Comparison of ENCODE assay signal across 17 mouse cellular contexts in the genomic region with DNA sequence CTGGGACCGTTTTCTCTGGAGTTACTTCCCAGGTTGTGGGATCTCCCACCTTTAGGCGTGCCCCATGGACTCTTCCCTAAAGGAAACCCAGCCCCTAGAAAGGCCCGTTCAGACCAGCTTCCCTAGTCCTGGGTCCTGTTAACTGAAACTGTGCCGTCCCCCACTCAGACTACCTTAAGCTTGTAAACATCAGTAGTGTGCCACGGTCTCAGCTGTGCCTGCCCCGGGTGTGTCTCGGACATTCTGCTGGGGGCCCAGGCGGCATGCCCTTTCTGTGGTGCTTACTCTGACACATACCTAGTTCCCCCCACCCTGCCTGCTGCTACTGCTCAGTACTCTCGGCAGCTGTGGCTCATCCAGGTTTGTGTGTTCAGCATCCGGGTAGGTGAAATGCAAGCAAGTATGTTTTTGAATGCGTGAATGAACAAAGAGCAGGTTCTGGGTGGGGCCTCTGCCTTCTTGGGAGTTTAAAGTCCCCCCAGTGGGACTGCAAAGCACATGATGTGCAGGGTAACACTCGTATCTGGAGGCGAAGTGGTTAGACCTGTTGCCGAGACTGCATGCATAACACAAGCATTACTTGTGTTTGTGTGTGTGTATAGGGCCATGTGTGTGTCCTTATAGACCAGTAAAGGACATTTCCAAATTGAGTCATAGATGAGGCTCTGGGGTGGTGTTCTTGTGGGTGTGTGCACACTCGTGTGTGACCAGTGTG.
DNase-seq lines count a peak whose midpoint lies in the region; ATAC-seq lines count a peak whose summit lies in the region.
"Had no signal": no experiment of that assay in that cellular context is flagged by ENCODE, and none has a peak within 500 bp of the region (broad histone marks: within the 10 kb centered on the region; RNA-seq: fewer than 3 reads in every experiment).

No protein-coding gene starts in this region.

- peaks cover 39% of the 10 kb centered on the region for H3K36me3 ChIP-seq in forebrain, embryonic 13.5 days (ENCODE audit: poor library complexity, severe bottlenecking)
- H3K36me3 ChIP-seq in forebrain, embryonic 14.5 days (ENCODE audit: control insufficient read depth, insufficient read depth, low read length), result peaks cover 34% of the 10 kb centered on the region
- 0 out of 2 replicates have a peak, but pooled peaks cover 5% of the 10 kb centered on the region for H3K36me3 ChIP-seq in kidney, embryonic 16.5 days (ENCODE audit: insufficient read depth, low read length)
- 0 out of 2 replicates have a peak, but pooled peaks cover 5% of the 10 kb centered on the region for H3K36me3 ChIP-seq in neural tube, embryonic 14.5 days (ENCODE audit: control insufficient read depth, insufficient read depth, low read length)
- H3K36me3 ChIP-seq: heart, embryonic 15.5 days had no signal

- H3K4me3 ChIP-seq in forebrain, embryonic 13.5 days, result no peak overlapping the region
- no peak overlapping the region for H3K4me3 ChIP-seq in forebrain, embryonic 14.5 days (ENCODE audit: low read depth, low read length)
- no peak overlapping the region for H3K4me3 ChIP-seq in kidney, embryonic 16.5 days (ENCODE audit: low read length)
- no peak overlapping the region for H3K4me3 ChIP-seq in neural tube, embryonic 14.5 days (ENCODE audit: low read depth, low read length)
- H3K4me3 ChIP-seq: gastrocnemius, adult 2 months; heart, embryonic 15.5 days; myocyte had no signal

- DNase-seq in forebrain, embryonic 14.5 days (ENCODE audit: low spot score), result no peak
- DNase-seq in kidney, postnatal 14 days, result no peak
- peak; percentile 29 for DNase-seq in T-cell, adult 2 months (ENCODE audit: low spot score)
- DNase-seq in left cerebral cortex, postnatal 14 days (ENCODE audit: low spot score in 2 of 2), result no peak
- DNase-seq in frontal cortex, postnatal 25 days (ENCODE audit: low spot score in 2 of 2), result no peak
- DNase-seq: adrenal gland, adult 8-10 months; cerebellum, postnatal 14 days; gastrocnemius, adult 2 months; kidney, postnatal 25 days; layer of hippocampus, postnatal 36 days; lung, embryonic 14.5 days; right cerebral cortex, postnatal 25 days had no signal

- H3K4me1 ChIP-seq in forebrain, embryonic 13.5 days, result peaks cover 92% of the 10 kb centered on the region
- H3K4me1 ChIP-seq in forebrain, embryonic 14.5 days (ENCODE audit: control insufficient read depth, insufficient read depth, low read length), result peaks cover 26% of the 10 kb centered on the region
- H3K4me1 ChIP-seq in kidney, embryonic 16.5 days (ENCODE audit: insufficient read depth, low read length), result peaks cover 80% of the 10 kb centered on the region
- peaks cover 68% of the 10 kb centered on the region for H3K4me1 ChIP-seq in neural tube, embryonic 14.5 days (ENCODE audit: control insufficient read depth, insufficient read depth, low read length)

- no peak overlapping the region for H3K27ac ChIP-seq in forebrain, embryonic 13.5 days
- H3K27ac ChIP-seq in forebrain, embryonic 14.5 days (ENCODE audit: low read depth, low read length), result no peak overlapping the region
- H3K27ac ChIP-seq in kidney, embryonic 16.5 days (ENCODE audit: low read length), result peak overlapping the region; percentile 37; the same call in 1 of the 2 replicates
- no peak overlapping the region for H3K27ac ChIP-seq in neural tube, embryonic 14.5 days (ENCODE audit: low read depth, low read length)
- H3K27ac ChIP-seq: gastrocnemius, adult 2 months; heart, embryonic 15.5 days had no signal

- H3K4me2 ChIP-seq in forebrain, embryonic 13.5 days, result no peak overlapping the region
- H3K4me2 ChIP-seq in forebrain, embryonic 14.5 days (ENCODE audit: low read length), result no peak overlapping the region
- no peak overlapping the region for H3K4me2 ChIP-seq in kidney, embryonic 16.5 days (replicated peaks; ENCODE audit: low read depth, low read length)
- H3K4me2 ChIP-seq in neural tube, embryonic 14.5 days (ENCODE audit: low read depth, low read length), result no peak overlapping the region
- H3K4me2 ChIP-seq: heart, embryonic 15.5 days; lung, embryonic 14.5 days had no signal

- ATAC-seq in forebrain, embryonic 13.5 days, result 0 out of 2 replicates have a peak, but pooled peaks have one; percentile 16
- ATAC-seq in forebrain, embryonic 14.5 days, result no peak
- ATAC-seq in kidney, embryonic 16.5 days (ENCODE audit: low FRiP score, low TSS enrichment), result no peak
- ATAC-seq in neural tube, embryonic 14.5 days (ENCODE audit: low read depth), result no peak

- no peaks in the 10 kb centered on the region for H3K9me3 ChIP-seq in forebrain, embryonic 13.5 days (replicated peaks)
- H3K9me3 ChIP-seq in forebrain, embryonic 14.5 days (replicated peaks; ENCODE audit: control insufficient read depth, low read length), result no peaks in the 10 kb centered on the region
- no peaks in the 10 kb centered on the region for H3K9me3 ChIP-seq in kidney, embryonic 16.5 days (ENCODE audit: low read length)
- no peaks in the 10 kb centered on the region for H3K9me3 ChIP-seq in neural tube, embryonic 14.5 days (ENCODE audit: control insufficient read depth, low read length)
- H3K9me3 ChIP-seq: heart, embryonic 15.5 days had no signal

- H3K27me3 ChIP-seq in forebrain, embryonic 13.5 days, result no peaks in the 10 kb centered on the region
- H3K27me3 ChIP-seq in forebrain, embryonic 14.5 days (replicated peaks; ENCODE audit: control insufficient read depth, insufficient read depth, low read length), result no peaks in the 10 kb centered on the region
- H3K27me3 ChIP-seq in kidney, embryonic 16.5 days (ENCODE audit: insufficient read depth, low read length), result no peaks in the 10 kb centered on the region
- H3K27me3 ChIP-seq in neural tube, embryonic 14.5 days (ENCODE audit: control insufficient read depth, insufficient read depth, low read length), result no peaks in the 10 kb centered on the region
- H3K27me3 ChIP-seq: heart, embryonic 15.5 days had no signal

- WGBS in forebrain, embryonic 13.5 days, result 86% methylated on average over 15 of the region's 15 CpGs
- WGBS in forebrain, embryonic 14.5 days, result 86% methylated on average over 15 of the region's 15 CpGs
- 70% methylated on average over 15 of the region's 15 CpGs for WGBS in kidney, embryonic 16.5 days
- 80% methylated on average over 15 of the region's 15 CpGs for WGBS in neural tube, embryonic 14.5 days

- intact Hi-C loops in left cerebral cortex, postnatal 14 days (cut with DNase I), result no loop called here

- H3K9ac ChIP-seq in forebrain, embryonic 13.5 days, result 0 out of 2 replicates have a peak overlapping the region, but pooled peaks have one; percentile 5
- H3K9ac ChIP-seq in forebrain, embryonic 14.5 days (ENCODE audit: low read length), result no peak overlapping the region; the same call in 1 of the 2 replicates
- peak overlapping the region; percentile 14; the same call in 1 of the 2 replicates for H3K9ac ChIP-seq in kidney, embryonic 16.5 days (replicated peaks; ENCODE audit: low read length)
- H3K9ac ChIP-seq in neural tube, embryonic 14.5 days (replicated peaks; ENCODE audit: low read depth, low read length), result 0 out of 2 replicates have a peak overlapping the region, but pooled peaks have one; percentile 16
- H3K9ac ChIP-seq: heart, embryonic 15.5 days; lung, embryonic 14.5 days had no signal
